Mouse (Mus musculus) heart, embryonic 14.5 days (tissue): ENCODE results near the gene Hdac9. TPM values are rescaled to one million over a fixed set of nuclear protein-coding genes. Genes with fewer than 3 reads are reported as not detected.

Experiments used
- ATAC-seq: fragments of 200-750 bp; cut with Nextera tagmentation; 2 replicates; pipeline ENCODE4 v1.8.0; 2017; ENCODE audit warnings: low read depth, moderate TSS enrichment; ENCODE audit not compliant: insufficient number of reproducible peaks, insufficient read depth, low FRiP score
- H3K27ac ChIP-seq, 2 experiments: fragments of 200-500 bp in 1 of 2; fragments of 300-500 bp in 1 of 2; sonication (generic) in 1 of 2; replicated peaks in 1 of 2; 2 replicates each; pipeline ENCODE4 v1.5.1; 2012 to 2014; ENCODE audit warnings: low read depth in 2 of 2, low read length in 2 of 2, control low read depth in 1 of 2, mild to moderate bottlenecking in 1 of 2, mixed read lengths in 1 of 2; ENCODE audit not compliant: control insufficient read depth in 1 of 2, insufficient read depth in 1 of 2
- H3K27me3 ChIP-seq: fragments of 300-500 bp; sonication (generic); 2 replicates; pipeline ENCODE4 v1.6.1; 2014; ENCODE audit warnings: mild to moderate bottlenecking, low read length, control low read depth; ENCODE audit not compliant: control insufficient read depth, insufficient read depth
- H3K36me3 ChIP-seq: fragments of 300-500 bp; sonication (generic); 2 replicates; pipeline ENCODE4 v1.6.1; 2014; ENCODE audit warnings: mild to moderate bottlenecking, control low read depth, low read length, mixed read lengths; ENCODE audit not compliant: control insufficient read depth, insufficient read depth
- H3K4me1 ChIP-seq, 2 experiments: fragments of 200-500 bp in 1 of 2; fragments of 300-500 bp in 1 of 2; sonication (generic) in 1 of 2; 2 replicates each; pipeline ENCODE4 v1.6.1; 2012 to 2014; ENCODE audit warnings: low read length in 2 of 2, control low read depth in 1 of 2, mixed read lengths in 1 of 2; ENCODE audit not compliant: control insufficient read depth in 2 of 2, insufficient read depth in 2 of 2
- H3K4me2 ChIP-seq: fragments of 300-500 bp; sonication (generic); 2 replicates; pipeline ENCODE4 v1.6.1; 2014; ENCODE audit warnings: mild to moderate bottlenecking, low read length
- H3K4me3 ChIP-seq, 2 experiments: fragments of 200-500 bp in 1 of 2; fragments of 300-500 bp in 1 of 2; sonication (generic) in 1 of 2; 2 replicates each; pipeline ENCODE4 v1.5.1; 2012 to 2014; ENCODE audit warnings: low read length in 2 of 2, mild to moderate bottlenecking in 2 of 2, control low read depth in 1 of 2, low read depth in 1 of 2, moderate library complexity in 1 of 2; ENCODE audit not compliant: control insufficient read depth in 1 of 2, insufficient read depth in 1 of 2
- H3K9ac ChIP-seq: fragments of 300-500 bp; sonication (generic); 2 replicates; pipeline ENCODE4 v1.6.1; 2014; ENCODE audit warnings: mild to moderate bottlenecking, low read length
- H3K9me3 ChIP-seq: fragments of 300-500 bp; sonication (generic); 2 replicates; pipeline ENCODE4 v1.6.1; 2016; ENCODE audit warnings: low read length, control low read depth; ENCODE audit not compliant: control insufficient read depth
- WGBS: fragments of 180-500 bp; shearing (Covaris S2); extraction: QIAGEN DNeasy Blood & Tissue Kit; methylation state at CpG from one replicate; pipeline ENCODE4 v1.1.7; 2014; 5-methylcytosine and 5-hydroxymethylcytosine counted together
- polyA plus RNA-seq: library from polyadenylated mRNA; unstranded; fragments of >200 nt; fragmentation: Nextera tagmentation; extraction: Ambion mirVana; gene quantifications from 2 replicates; pipeline ENCODE4 v1.2.1, GENCODE M21; 2014

The Hdac9 gene
- polyA plus RNA-seq, 1 experiment from 2014 or later, result 33.9 TPM

DNA sequence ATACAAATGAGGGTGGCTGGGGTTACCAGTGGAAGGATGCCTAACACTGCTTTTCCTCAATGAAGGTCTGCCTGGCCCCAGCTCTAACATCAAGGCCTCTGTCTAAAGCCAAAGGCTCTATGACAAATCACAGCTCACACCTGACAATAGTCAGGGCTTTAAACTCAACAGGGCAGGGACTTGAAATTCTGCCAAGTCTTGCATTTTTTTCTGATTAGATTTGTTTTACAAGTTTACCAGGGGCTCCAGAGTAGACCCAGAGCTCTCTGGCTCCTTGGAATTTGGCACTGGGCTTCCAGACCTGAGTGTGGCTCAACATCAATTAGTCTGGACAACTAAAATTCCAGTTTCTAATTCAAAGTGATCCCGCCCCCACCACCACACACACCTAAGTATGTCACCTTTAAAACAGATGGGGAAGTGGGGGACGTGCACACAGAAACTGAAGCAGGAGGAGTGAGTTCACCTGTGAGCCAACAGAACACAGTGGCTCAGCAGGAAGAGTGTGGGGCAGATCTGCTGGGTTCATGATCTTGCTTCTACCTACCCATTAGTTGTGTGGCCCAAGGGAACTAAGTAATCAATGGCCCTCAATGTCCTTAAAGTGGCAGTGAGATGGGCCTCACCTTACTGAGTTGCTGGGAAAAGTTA is 829.5 kb downstream of the Hdac9 start:
- H3K27ac ChIP-seq, result no peak overlapping the region
- H3K4me3 ChIP-seq, result no peak overlapping the region
- no peak overlapping the region for H3K4me2 ChIP-seq
- no peak overlapping the region for H3K9ac ChIP-seq
- H3K36me3 ChIP-seq, result no peaks in the 10 kb centered on the region
- H3K9me3 ChIP-seq, result no peaks in the 10 kb centered on the region
- no peaks in the 10 kb centered on the region for H3K27me3 ChIP-seq
- peaks cover 6 to 7% of the 10 kb centered on the region in 2 experiments; a peak in 3 of 4 replicates for H3K4me1 ChIP-seq
- whole genome bisulfite sequencing, result 57% methylated on average over 2 of the region's 2 CpGs
- no peak for ATAC-seq

DNA sequence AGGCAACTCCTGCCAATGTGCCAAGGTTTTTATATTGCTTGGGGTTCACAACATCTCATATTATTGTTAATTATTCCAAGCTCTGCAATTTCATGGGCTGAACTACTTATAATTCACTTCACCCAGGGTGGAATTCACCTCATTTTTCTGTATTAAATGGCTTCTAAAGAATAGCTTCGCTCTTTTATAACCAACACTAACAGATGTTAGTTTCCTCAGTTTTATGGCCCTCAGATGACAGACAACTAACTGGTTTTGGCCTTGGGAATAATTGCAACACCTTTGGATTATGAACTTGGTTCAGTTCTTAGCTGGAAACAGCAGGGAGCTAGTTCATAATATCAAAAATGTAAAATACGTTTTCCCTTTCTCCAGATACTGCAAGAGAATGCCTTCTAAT is 839.9 kb downstream of the Hdac9 start:
- 86% methylated on average over 2 of the region's 2 CpGs for WGBS
- Histone ChIP-seq H3K27me3 (no peaks in the 10 kb centered on the region), H3K27ac (no peak overlapping the region), H3K36me3 (no peaks in the 10 kb centered on the region), H3K9ac (no peak overlapping the region), H3K4me1 (no peaks in the 10 kb centered on the region), H3K4me3 (no peak overlapping the region), H3K4me2 (no peak overlapping the region), H3K9me3 (no peaks in the 10 kb centered on the region)
- no peak for ATAC-seq

GRCm38 (mm10) chr12:34075805-34076509 is 840.9 kb downstream of the Hdac9 start:
- Histone ChIP-seq H3K9me3 (no peaks in the 10 kb centered on the region), H3K4me2 (no peak overlapping the region), H3K4me3 (no peak overlapping the region), H3K27ac (no peak overlapping the region), H3K4me1 (no peaks in the 10 kb centered on the region), H3K36me3 (no peaks in the 10 kb centered on the region), H3K9ac (no peak overlapping the region), H3K27me3 (no peaks in the 10 kb centered on the region)
- no peak for ATAC-seq
- WGBS, result 74% methylated on average over 9 of the region's 9 CpGs

DNA sequence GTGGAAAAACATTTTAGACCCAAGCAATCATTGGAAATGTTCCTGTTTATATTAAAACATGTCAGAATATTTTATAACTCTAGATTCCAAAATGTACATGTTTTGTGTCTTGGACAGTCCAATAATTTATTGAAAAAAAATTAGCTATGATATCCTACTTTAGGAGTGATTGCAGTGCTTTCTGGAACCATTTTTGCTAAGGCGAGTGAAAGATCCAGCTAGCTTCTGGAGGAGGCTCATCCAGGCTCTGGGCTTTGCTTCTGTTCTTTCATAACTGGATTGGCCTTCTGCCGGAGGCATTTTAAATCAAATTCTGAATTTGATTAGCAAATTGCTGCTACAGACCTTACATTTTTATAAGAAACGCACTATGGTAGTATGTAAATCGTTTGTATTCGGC is 864.4 kb downstream of the Hdac9 start:
- H3K4me1 ChIP-seq, result no peaks in the 10 kb centered on the region; a peak in 1 of 4 replicates
- ATAC-seq, result no peak
- WGBS, result 91% methylated on average over 5 of the region's 5 CpGs

DNA sequence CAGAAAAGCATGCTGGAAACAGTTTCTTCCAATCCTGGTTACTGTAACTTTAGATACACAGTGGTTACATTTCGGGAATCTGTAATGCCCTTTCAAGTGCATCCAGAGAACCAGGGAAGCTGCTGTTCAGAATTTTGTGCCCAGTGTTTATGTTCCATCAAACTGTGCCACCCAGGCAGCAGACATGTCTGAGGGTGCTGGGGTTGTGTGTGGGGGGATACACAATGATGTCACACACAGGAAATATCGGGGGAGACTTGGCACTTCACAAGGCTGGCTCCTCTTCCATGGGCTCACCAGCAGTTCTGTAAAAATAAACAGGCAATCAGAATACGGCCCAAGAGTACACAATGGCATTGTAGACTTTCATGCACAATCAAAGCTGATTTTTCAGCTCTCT is 864.9 kb downstream of the Hdac9 start:
- H3K4me3 ChIP-seq, result no peak overlapping the region
- WGBS, result 58% methylated on average over 3 of the region's 3 CpGs
- H3K4me1 ChIP-seq, result no peaks in the 10 kb centered on the region; a peak in 1 of 4 replicates
- no peaks in the 10 kb centered on the region for H3K9me3 ChIP-seq
- no peak overlapping the region for H3K4me2 ChIP-seq
- no peak for ATAC-seq
- no peaks in the 10 kb centered on the region for H3K27me3 ChIP-seq
- no peak overlapping the region for H3K27ac ChIP-seq
- no peak overlapping the region for H3K9ac ChIP-seq
- H3K36me3 ChIP-seq, result no peaks in the 10 kb centered on the region

More for the DNA sequence above, 864.4 kb downstream of the Hdac9 start:
- no peak overlapping the region for H3K27ac ChIP-seq
- H3K9ac ChIP-seq, result no peak overlapping the region
- H3K4me2 ChIP-seq, result no peak overlapping the region
- no peak overlapping the region for H3K4me3 ChIP-seq
- H3K27me3 ChIP-seq, result no peaks in the 10 kb centered on the region
- no peaks in the 10 kb centered on the region for H3K36me3 ChIP-seq
- H3K9me3 ChIP-seq, result no peaks in the 10 kb centered on the region

DNA sequence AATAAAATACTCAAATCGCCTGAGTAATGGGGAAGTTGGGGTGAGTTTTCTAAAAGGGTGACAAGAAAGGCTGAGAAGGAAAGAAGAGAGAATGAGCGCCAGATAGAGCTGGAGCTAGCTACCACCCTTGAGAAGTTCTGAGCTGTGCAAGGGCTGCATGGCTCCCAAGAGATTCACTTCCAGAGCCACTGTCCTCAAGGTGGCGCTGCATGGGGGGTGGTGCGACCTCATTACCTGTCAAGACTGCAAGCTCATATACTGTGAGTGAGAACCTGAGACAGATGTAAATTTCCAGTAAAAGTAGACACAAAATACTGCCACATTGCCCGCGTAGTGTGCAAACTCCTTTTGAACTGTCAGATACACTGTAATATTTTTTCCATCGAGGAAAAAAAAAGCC is 865.8 kb downstream of the Hdac9 start:
- H3K4me2 ChIP-seq, result no peak overlapping the region
- H3K9me3 ChIP-seq, result no peaks in the 10 kb centered on the region
- no peak overlapping the region for H3K4me3 ChIP-seq
- H3K27me3 ChIP-seq, result no peaks in the 10 kb centered on the region
- no peak overlapping the region for H3K27ac ChIP-seq
- no peaks in the 10 kb centered on the region; a peak in 1 of 4 replicates for H3K4me1 ChIP-seq
- H3K9ac ChIP-seq, result no peak overlapping the region
- no peak for ATAC-seq
- WGBS, result 57% methylated on average over 7 of the region's 7 CpGs
- H3K36me3 ChIP-seq, result no peaks in the 10 kb centered on the region

GRCm38 (mm10) chr12:34040949-34041348 is 875.9 kb downstream of the Hdac9 start:
- no peak for ATAC-seq
- WGBS, result 79% methylated on average over 6 of the region's 6 CpGs
- H3K4me3 ChIP-seq, result no peak overlapping the region

More at GRCm38 (mm10) chr12:34040949-34041348, 875.9 kb downstream of the Hdac9 start:
- H3K27ac ChIP-seq, result no peak overlapping the region
- H3K9ac ChIP-seq, result no peak overlapping the region
- H3K36me3 ChIP-seq, result no peaks in the 10 kb centered on the region
- H3K27me3 ChIP-seq, result no peaks in the 10 kb centered on the region
- no peaks in the 10 kb centered on the region for H3K4me1 ChIP-seq
- H3K4me2 ChIP-seq, result no peak overlapping the region
- H3K9me3 ChIP-seq, result no peaks in the 10 kb centered on the region
